Mouse (Mus musculus) heart, embryonic 16.5 days (tissue): ENCODE measurements around the gene Trib2. TPM values are rescaled to one million over a fixed set of nuclear protein-coding genes. Genes with fewer than 3 reads are reported as not detected.

Experiments
- ATAC-seq: fragments of 200-750 bp; cut with Nextera tagmentation; replicated peaks from 2 replicates; pipeline ENCODE4 v1.8.0; 2017; ENCODE audit warnings: moderate number of reproducible peaks; ENCODE audit not compliant: insufficient read depth, low FRiP score; ENCODE audit errors: extremely low read depth
- H3K27ac ChIP-seq: fragments of 300-500 bp; sonication (generic); 2 replicates; pipeline ENCODE4 v1.5.1; 2014; ENCODE audit warnings: mild to moderate bottlenecking, low read length, control low read depth, moderate library complexity
- H3K27me3 ChIP-seq: fragments of 300-500 bp; sonication (generic); 2 replicates; pipeline ENCODE4 v1.6.1; 2014; ENCODE audit warnings: low read length, mixed read lengths; ENCODE audit not compliant: control insufficient read depth, insufficient read depth
- H3K36me3 ChIP-seq: fragments of 300-500 bp; sonication (generic); 2 replicates; pipeline ENCODE4 v1.6.1; 2014; ENCODE audit not compliant: control insufficient read depth, insufficient read depth
- H3K4me1 ChIP-seq: fragments of 300-500 bp; sonication (generic); 2 replicates; pipeline ENCODE4 v1.6.1; 2014; ENCODE audit warnings: low read length, mixed read lengths; ENCODE audit not compliant: control insufficient read depth, insufficient read depth
- H3K4me2 ChIP-seq: fragments of 300-500 bp; sonication (generic); 2 replicates; pipeline ENCODE4 v1.6.1; 2014; ENCODE audit warnings: low read depth, mild to moderate bottlenecking, control low read depth, low read length
- H3K4me3 ChIP-seq: fragments of 300-500 bp; sonication (generic); 2 replicates; pipeline ENCODE4 v1.5.1; 2014; ENCODE audit warnings: mild to moderate bottlenecking, control low read depth, low read length
- H3K9ac ChIP-seq: fragments of 300-500 bp; sonication (generic); 2 replicates; pipeline ENCODE4 v1.6.1; 2014; ENCODE audit warnings: low read length, control low read depth
- H3K9me3 ChIP-seq: fragments of 300-500 bp; sonication (generic); replicated peaks from 2 replicates; pipeline ENCODE4 v1.6.1; 2016; ENCODE audit warnings: low read length; ENCODE audit not compliant: control insufficient read depth
- WGBS: fragments of 180-500 bp; shearing (Covaris S2); extraction: QIAGEN DNeasy Blood & Tissue Kit; methylation state at CpG from one replicate; pipeline ENCODE4 v1.1.7; 2014; 5-methylcytosine and 5-hydroxymethylcytosine counted together
- polyA plus RNA-seq: library from polyadenylated mRNA; unstranded; fragments of >200 nt; fragmentation: Nextera tagmentation; extraction: Ambion mirVana; gene quantifications from 2 replicates; pipeline ENCODE4 v1.2.1, GENCODE M21; 2015

Gene Trib2
- polyA plus RNA-seq, 1 experiment from 2014 or later: 52.7 TPM

DNA sequence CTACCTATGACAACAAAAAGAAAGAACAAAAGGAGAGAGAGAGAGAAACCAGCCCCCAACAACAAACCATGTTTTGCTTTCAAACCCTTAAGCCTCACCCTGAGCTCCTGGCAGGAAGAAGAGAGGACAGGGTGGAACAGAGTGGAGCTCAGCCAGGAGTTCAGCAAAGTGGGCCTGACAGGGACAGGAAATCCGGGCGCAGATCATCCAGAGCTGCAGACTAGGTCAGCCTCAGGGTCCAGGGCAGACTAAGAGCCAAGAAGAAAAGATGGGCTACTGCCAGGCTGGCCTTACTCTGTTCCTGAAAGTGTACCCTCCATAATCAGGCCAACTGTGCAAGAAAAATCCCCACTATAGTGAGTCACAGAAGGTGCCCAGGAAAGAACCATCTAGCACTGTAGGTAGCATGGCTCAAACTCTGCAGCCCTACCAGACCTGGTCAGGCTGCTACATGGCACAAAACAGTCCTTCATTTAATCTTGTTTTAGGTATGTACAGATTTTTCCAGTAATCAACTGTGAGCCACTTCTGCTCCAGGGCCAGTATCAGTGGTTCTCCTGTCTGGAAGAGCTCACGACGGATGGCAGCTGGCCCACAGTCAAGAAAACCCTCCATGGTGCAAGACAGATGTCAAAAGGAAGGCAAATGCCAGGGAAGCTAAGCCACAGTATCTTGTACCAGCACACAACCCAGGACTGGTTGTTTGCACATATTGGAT, 16.4 kb downstream of the Trib2 start:
- Histone ChIP-seq H3K9ac (no peak overlapping the region), H3K4me3 (no peak overlapping the region), H3K36me3 (peaks cover 41% of the 10 kb centered on the region), H3K4me1 (peaks cover 69% of the 10 kb centered on the region), H3K4me2 (no peak overlapping the region), H3K27ac (peak overlapping the region; percentile 77), H3K9me3 (no peaks in the 10 kb centered on the region), H3K27me3 (no peaks in the 10 kb centered on the region)
- WGBS: 46% methylated on average over 4 of the region's 4 CpGs
- peak; percentile 38 for ATAC-seq

DNA sequence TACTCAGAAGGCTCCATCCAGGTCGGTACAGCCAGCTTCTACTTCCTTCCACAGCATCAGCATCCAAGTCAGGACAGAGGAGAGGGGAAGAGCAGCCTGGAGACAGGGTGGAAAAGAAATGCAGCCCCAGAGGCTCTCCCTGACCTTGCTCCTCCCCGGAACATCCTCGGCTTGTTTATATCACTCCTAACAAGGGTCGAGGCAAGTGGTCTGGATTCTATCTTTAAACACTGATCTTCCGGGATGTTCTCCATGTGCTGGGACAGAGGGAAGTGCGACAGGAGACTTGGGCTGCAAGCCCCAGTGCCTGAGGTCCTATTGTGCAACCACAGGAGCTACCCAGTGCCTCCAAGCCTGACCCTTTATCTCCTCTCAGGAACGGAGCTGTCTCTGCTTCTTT, 18.7 kb downstream of the Trib2 start:
- 0 out of 2 replicates have a peak, but pooled peaks have one; percentile 42 for ATAC-seq
- H3K9ac ChIP-seq: no peak overlapping the region
- H3K27me3 ChIP-seq: no peaks in the 10 kb centered on the region
- H3K27ac ChIP-seq: peak overlapping the region; percentile 11; the same call in 1 of the 2 replicates
- no peaks in the 10 kb centered on the region for H3K9me3 ChIP-seq
- WGBS: 17% methylated on average over 7 of the region's 7 CpGs
- no peak overlapping the region for H3K4me2 ChIP-seq
- peaks cover 37% of the 10 kb centered on the region for H3K36me3 ChIP-seq
- no peak overlapping the region for H3K4me3 ChIP-seq
- H3K4me1 ChIP-seq: peaks cover 55% of the 10 kb centered on the region

DNA sequence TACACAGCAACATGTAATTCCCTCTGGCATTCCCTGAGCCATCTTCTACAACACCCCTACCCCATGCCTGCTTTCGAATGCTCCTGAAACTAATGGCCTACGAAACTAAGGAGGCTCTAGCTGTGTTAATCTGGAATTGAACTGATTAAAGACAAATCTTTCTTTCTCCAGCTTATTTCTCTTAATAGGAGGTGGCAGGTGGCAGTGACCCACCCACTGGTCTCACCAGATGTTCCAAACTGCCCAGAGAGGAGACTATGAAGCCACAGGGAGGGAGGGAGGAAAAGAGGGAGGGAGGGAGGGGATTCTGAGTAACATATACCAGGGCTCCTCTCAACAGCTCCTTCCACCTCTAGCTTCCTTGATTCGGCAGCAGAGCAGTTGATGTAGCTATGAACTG, 20.8 kb downstream of the Trib2 start:
- H3K27me3 ChIP-seq: no peaks in the 10 kb centered on the region
- no peak overlapping the region for H3K4me3 ChIP-seq
- peaks cover 38% of the 10 kb centered on the region for H3K4me1 ChIP-seq
- ATAC-seq: no peak
- no peak overlapping the region for H3K27ac ChIP-seq
- H3K9ac ChIP-seq: no peak overlapping the region
- H3K36me3 ChIP-seq: peaks cover 43% of the 10 kb centered on the region
- WGBS: 68% methylated on average over 3 of the region's 3 CpGs
- no peak overlapping the region for H3K4me2 ChIP-seq
- H3K9me3 ChIP-seq: no peaks in the 10 kb centered on the region

DNA sequence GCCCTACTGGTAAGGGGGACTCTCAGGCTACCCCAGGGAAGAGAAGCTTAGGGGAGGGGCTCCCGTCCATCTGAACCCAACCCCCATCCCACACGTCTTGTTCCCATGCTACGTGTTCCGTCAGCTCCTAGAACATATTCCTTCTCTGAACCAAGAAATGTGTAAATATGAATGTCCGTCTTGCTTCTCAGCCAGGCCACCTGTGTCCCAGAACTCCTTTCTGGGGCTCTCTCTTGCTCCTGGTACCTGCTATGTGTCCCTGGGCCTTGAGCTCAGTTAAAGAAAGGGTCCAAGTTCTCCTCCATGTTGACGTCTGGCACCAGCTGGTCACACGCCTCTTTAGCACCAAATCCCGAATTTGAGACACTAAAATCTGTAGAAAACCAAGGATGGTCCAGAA, 23.4 kb downstream of the Trib2 start:
- no peaks in the 10 kb centered on the region for H3K27me3 ChIP-seq
- no peak for ATAC-seq
- no peaks in the 10 kb centered on the region for H3K9me3 ChIP-seq
- H3K4me1 ChIP-seq: peaks cover 12% of the 10 kb centered on the region
- H3K4me3 ChIP-seq: no peak overlapping the region
- 91% methylated on average over 8 of the region's 8 CpGs for WGBS
- H3K4me2 ChIP-seq: no peak overlapping the region
- H3K36me3 ChIP-seq: peaks cover 43% of the 10 kb centered on the region
- no peak overlapping the region for H3K9ac ChIP-seq
- no peak overlapping the region for H3K27ac ChIP-seq

- Histone ChIP-seq H3K27me3 (no peaks in the 10 kb centered on the region), H3K4me3 (no peak overlapping the region), H3K9me3 (no peaks in the 10 kb centered on the region), H3K9ac (no peak overlapping the region), H3K36me3 (peaks cover 28% of the 10 kb centered on the region), H3K27ac (no peak overlapping the region), H3K4me2 (no peak overlapping the region), H3K4me1 (0 out of 2 replicates have a peak, but pooled peaks cover 1% of the 10 kb centered on the region)
- no peak for ATAC-seq
- 68% methylated on average over 2 of the region's 2 CpGs for WGBS
These were observed 26.5 kb downstream of the Trib2 start for GRCm38 (mm10) chr12:15790181-15790580.

DNA sequence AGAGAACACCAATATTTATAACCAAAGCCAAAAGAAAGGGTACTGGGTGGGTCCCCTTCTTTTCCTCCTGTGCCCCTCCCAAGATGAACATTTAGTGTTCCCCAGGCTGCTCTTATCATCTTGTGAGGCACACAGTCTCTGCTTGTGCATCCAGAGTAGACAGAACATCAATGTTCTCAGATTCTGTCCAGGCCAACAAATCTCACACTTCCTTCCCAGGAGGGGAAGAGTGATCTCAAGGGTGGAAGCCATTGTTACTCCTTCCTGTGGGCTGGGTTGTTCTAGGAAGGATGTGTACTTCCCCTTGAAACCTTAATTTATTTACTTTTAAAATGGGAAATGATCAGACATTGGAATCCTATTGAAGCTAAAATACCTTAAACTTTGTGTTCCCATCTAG, 39.7 kb downstream of the Trib2 start:
- H3K4me2 ChIP-seq: no peak overlapping the region
- H3K36me3 ChIP-seq: no peaks in the 10 kb centered on the region
- no peaks in the 10 kb centered on the region for H3K4me1 ChIP-seq
- H3K27ac ChIP-seq: no peak overlapping the region
- no peaks in the 10 kb centered on the region for H3K9me3 ChIP-seq
- H3K9ac ChIP-seq: no peak overlapping the region
- no peaks in the 10 kb centered on the region for H3K27me3 ChIP-seq
- no peak overlapping the region for H3K4me3 ChIP-seq
- ATAC-seq: no peak

DNA sequence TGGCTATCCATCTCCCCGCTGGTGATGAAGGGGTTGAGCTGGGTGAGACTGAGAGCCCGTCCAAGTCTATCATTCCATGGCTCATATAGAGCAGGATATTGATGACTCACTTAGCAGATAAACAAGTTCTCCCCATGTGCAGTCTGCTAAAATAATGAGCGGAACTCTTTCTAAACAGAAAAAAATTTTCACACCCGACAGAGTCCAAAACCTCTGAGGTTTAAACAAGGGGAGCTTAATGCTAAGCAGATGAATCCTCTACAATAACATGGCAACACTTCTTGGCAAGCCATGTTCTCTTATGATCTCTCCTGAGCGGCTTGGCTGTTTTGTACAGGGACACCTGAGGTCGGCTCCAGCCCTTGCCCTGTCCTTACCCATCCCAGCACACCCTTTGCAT, 45.0 kb downstream of the Trib2 start:
- H3K27ac ChIP-seq: no peak overlapping the region
- ATAC-seq: no peak
- 60% methylated on average over 6 of the region's 6 CpGs for WGBS

GRCm38 (mm10) chr12:15768536-15768935, 48.2 kb downstream of the Trib2 start:
- H3K4me2 ChIP-seq: no peak overlapping the region
- H3K4me1 ChIP-seq: 0 out of 2 replicates have a peak, but pooled peaks cover 2% of the 10 kb centered on the region
- H3K36me3 ChIP-seq: no peaks in the 10 kb centered on the region
- no peak for ATAC-seq
- WGBS: 34% methylated on average over 3 of the region's 3 CpGs
- no peak overlapping the region for H3K4me3 ChIP-seq
- no peaks in the 10 kb centered on the region for H3K27me3 ChIP-seq
- no peak overlapping the region for H3K9ac ChIP-seq
- H3K9me3 ChIP-seq: no peaks in the 10 kb centered on the region
- H3K27ac ChIP-seq: no peak overlapping the region

More for the DNA sequence above, 45.0 kb downstream of the Trib2 start:
- no peaks in the 10 kb centered on the region for H3K36me3 ChIP-seq
- H3K4me2 ChIP-seq: no peak overlapping the region
- no peak overlapping the region for H3K9ac ChIP-seq
- no peak overlapping the region for H3K4me3 ChIP-seq
- H3K27me3 ChIP-seq: no peaks in the 10 kb centered on the region
- no peaks in the 10 kb centered on the region for H3K9me3 ChIP-seq
- H3K4me1 ChIP-seq: no peaks in the 10 kb centered on the region

DNA sequence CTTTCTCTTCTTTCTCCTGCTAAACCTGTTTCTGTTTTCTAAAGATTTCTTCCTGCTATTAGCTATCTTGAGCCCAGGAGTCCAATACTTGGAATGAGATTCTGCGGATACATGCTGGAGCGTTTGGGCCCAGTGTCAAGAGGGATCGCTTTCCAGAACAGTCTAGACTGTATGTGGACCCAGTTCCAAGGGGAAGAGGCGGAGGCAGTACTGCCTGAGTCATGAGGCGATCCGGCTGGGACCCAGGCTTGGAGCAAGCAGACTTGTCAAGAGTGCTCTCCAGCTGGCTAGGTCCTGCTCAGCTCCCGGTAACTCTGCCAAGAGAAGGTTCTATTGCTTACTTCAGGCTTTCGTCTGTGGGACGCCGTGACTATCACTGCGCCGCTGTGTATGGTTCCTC, 50.7 kb downstream of the Trib2 start:
- Histone ChIP-seq H3K4me1 (0 out of 2 replicates have a peak, but pooled peaks cover 2% of the 10 kb centered on the region), H3K9ac (no peak overlapping the region), H3K27me3 (no peaks in the 10 kb centered on the region), H3K36me3 (no peaks in the 10 kb centered on the region), H3K4me2 (no peak overlapping the region), H3K4me3 (no peak overlapping the region), H3K27ac (no peak overlapping the region), H3K9me3 (no peaks in the 10 kb centered on the region)
- peak; percentile 85; the same call in 1 of the 2 replicates for ATAC-seq
- WGBS: 77% methylated on average over 12 of the region's 12 CpGs
